Mouse (Mus musculus) CD4-positive, CD25-positive, alpha-beta regulatory T cell, adult 2 months (primary cell): ENCODE measurements around the gene Atat1.

ENCODE experiments used
- DNase-seq: peaks from one replicate; pipeline ENCODE4 v3.0.0-alpha.2; 2012; ENCODE audit warnings: low read depth, low spot score

The Atat1 gene

GRCm38 (mm10) chr17:35873774-35874519 lies 35.9 kb downstream of the Atat1 start:
- DNase-seq = peak; percentile 92

GRCm38 (mm10) chr17:35870884-35871696 lies 38.8 kb downstream of the Atat1 start:
- peak; percentile 80 for DNase-seq

DNA sequence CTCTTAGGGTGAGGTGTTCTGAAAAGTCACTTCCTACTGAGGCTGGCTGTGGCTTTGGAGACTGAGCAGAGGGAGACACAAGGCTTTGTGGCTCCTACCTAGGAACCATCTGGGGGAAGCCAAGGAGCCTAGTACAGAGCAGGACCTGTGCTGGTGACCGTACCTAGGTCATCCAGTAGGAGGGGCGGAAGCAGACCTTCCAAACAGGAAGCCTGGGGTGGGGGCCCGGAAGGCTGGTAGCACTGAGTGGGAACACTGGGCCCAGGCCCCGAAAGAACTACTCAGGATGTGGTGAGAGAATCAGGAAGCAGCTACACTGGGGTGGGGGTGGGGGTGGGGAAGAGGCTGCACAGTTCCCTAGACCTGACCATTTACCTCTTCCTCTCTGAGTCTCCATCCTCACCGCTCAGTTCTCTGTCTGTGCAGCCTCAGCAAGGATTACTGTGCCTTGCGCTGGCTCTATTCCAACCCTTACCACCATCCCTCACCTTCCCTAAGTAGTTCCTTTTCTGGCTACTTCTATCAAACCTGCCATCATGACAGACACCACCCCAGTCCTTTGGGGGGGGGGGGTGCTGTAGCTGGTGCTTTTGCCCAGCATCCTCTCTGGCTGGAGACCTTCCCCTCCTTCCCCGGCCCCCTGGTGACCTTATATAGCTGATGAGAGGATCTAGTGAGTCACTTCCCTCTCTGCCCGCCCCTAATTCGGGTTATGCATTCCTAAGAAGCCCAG lies 39.6 kb downstream of the Atat1 start:
- DNase-seq = peak; percentile 80

DNA sequence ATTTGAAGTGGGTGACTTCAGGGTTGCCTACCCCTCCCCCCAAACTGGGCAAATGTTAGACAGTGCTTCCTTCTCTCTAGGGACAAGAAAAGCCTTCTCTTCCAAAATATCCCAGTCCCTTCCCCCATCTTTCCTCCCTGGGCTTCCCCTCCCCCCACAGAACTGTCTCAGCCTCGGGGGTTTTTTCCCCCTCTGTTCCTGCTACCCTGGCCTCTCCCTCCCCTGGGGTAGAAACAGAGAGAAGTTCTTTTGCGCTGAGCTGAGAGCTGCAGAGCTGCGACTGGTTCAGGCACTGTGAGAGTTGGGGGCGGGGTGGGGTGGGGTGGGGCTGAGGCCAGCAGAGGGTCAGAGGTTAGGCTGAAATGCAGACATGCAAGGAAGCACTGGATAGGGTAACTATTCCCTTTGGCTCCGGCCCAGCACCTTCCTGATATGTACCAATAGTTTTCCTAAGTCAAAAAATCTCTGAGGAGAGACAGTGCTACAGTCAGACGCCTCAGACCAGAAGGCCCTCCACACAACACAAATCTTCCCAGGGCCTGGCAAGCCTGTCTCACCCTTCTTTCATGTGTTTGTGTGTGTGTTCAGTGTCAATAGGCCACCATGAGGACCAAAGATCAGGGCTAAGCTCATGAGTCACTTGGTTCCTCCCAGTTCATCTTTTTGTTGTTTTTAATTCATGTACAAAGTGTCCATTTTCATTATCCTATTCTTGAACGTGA lies 40.4 kb downstream of the Atat1 start:
- DNase-seq = peak; percentile 42

DNA sequence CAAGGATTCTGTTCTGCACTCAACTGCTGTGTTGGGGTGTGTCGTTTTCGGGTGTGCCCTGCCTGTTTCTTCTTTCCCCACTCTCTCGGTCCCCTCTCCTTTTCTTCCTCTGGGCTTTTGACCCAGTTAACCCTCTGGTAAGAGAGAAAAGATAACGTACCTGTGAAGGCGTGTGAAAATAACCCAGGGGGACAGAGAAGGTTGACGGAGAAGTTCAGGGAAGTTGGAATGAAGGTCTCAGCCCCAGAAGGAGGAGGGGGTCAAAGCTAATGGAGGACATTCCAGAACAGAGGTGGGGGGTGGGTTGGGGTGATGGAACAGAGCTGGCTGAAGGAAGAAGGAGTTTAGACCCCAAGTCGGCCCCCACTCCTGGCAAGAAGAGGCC lies 40.9 kb downstream of the Atat1 start:
- DNase-seq = no peak

DNA sequence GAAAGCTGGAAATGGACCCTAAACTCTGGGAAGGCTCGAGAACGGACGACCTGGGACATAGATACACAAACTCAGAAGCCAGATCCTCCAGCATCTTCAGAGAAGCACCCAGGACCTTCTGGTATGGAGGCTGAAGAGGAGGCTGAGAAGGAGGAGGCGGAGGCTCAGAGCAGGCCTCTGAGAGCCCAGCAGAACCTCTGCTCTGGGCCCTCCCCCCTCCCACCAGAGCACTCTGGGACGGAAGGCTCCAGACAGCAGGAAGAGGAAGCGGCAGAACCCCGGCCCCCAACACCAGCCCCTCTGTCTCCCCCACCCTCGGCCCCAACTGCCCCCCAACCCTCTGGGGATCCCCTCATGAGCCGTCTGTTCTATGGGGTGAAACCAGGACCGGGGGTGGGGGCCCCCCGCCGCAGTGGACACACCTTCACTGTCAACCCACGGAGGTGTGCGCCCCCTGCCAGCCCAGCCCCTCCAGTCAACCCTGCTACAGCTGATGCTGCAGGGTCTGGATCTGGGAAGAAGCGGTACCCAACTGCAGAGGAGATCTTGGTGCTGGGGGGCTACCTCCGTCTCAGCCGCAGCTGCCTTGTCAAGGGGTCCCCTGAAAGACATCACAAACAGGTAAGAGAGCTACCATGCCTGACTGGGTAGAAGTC lies 41.6 kb downstream of the Atat1 start:
- peak; percentile 80 for DNase-seq

DNA sequence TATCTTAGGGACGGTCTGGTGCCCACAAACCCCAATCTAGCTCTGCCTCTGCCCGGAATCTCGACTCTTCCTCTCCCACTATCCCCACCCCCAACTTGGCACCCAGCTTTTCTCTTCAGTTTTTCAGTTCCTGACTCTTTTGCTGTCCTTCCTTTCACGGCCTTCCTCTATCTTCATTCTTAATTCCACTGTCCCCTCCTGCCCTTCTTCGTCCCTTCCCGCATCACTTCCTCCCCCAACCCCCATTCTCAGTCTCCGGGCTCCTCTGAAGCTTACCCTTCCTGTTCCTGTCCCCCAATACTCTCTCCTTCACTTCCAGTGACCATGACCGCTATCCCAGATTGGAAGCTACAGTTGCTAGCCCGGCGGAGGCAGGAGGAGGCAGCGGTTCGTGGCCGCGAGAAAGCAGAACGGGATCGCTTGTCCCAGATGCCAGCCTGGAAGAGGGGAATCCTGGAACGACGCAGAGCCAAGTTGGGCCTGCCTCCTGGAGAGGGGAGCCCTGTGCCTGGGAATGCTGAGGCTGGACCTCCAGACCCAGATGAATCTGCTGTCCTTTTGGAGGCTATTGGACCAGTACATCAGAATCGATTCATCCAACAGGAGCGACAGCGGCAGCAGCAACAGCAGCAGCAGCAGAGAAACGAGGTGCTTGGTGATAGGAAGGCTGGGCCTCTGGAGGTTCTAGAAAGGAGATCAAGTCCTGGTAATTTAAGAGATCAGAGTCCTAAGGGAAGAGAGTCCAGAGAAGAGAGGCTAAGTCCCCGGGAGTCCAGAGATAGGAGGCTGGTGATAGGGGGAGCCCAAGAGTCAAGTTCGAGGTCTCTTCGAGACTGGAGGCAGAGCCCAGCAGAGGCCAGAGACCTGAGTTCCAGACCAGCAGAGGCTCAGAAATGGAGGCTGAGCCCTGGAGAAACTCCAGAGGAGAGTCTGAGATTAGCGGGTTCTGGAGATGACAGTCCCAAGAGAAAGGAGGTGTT lies 42.7 kb downstream of the Atat1 start:
- peak; percentile 68 for DNase-seq

DNA sequence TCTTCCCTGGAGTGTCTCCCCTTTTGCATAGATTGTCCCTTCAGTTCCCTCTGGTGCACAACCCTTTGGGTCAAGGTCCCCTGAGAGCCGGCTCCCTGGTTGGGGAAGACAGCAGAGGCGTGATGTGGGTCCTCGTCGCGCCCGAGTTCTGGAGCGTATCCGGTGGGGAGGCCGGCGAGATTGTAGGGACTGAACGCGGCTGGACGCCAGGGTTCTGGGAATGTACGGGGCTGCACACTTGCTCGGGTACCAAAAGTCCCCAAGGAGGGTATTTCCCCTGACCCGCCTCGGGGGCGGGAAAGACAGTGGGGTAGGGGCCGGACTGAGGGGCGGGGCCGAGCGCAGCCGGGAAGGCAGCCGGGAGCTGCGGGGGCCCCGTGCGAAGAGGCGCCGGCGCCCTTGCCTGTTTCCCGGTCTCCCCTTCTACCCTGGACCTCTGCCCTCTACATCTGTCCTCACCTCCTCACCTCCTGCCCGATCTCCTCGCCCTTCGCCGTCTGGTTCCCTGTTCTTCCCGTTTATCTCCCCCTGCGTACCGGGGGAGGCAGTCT lies 43.5 kb downstream of the Atat1 start:
- peak; percentile 70 for DNase-seq

- DNase-seq = peak; percentile 51
Observed at GRCm38 (mm10) chr17:35865481-35866280, 44.2 kb downstream of the Atat1 start, which contains the start of gene Ppp1r18. Gene Ppp1r18 (plus strand): TSS chr17:35865593.

DNA sequence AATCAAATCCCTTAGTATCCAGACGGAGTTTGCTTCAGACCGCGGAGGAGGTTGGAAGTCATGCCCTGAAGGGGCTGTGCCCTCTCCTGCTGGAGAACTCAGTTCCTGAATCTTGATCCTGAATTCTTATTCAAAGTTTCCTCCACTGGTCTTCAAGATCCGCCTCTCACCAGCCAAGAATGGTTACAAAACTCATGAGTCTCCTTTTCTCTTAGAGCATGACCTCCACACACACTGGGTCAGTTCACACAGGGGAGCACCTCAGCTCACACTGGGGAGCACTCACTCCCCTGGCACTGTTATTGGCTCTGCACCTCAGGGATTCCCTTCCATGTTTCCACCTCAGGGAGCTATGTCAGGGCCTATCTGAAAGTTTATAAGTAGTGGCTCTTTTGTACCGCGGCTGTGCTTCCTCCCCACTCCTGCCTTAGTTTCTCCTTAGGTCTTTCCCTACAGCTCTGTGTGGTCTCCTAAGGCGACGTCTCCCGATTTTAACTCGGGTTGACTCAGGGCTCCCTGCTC lies 45.0 kb downstream of the Atat1 start:
- no peak for DNase-seq

DNA sequence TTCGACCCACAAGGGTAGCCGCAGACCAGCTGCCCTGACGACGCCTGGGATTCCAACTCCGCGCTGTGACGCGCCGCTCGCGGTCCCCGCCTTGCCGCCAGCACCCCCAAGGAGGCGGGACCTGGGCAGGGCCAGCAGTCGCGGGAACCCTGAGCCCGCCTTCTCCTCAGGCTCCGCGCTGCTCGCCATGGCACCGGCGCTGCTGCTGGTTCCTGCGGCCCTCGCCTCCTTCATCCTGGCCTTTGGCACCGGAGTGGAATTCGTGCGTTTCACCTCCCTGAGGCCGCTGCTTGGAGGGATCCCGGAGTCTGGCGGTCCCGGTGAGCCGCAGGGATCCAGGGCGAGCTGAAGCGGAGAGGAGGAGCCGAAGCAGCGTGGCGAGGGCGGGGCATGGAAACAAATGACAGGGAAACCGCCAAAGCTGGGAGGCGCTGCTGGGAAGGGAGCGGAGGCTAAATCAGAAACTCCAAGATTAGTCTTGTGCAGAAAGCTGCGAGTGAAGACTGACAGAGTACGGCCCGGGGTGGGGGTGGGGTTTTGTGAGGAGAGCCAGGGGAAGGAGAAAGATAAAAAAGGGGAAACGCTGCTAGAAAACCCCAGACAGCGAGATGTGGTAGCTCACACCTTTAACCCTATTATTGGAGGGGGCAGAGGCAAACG lies 48.5 kb downstream of the Atat1 start, which contains the start of gene Nrm:
Gene Nrm, plus strand, starts transcription at position 121 of the 660 bp plus-strand sequence.
- peak; percentile 90 for DNase-seq

- DNase-seq = no peak
Observed at GRCm38 (mm10) chr17:35860831-35861197, 49.1 kb downstream of the Atat1 start.

GRCm38 (mm10) chr17:35859835-35860234 lies 50.0 kb downstream of the Atat1 start:
- no peak for DNase-seq

DNA sequence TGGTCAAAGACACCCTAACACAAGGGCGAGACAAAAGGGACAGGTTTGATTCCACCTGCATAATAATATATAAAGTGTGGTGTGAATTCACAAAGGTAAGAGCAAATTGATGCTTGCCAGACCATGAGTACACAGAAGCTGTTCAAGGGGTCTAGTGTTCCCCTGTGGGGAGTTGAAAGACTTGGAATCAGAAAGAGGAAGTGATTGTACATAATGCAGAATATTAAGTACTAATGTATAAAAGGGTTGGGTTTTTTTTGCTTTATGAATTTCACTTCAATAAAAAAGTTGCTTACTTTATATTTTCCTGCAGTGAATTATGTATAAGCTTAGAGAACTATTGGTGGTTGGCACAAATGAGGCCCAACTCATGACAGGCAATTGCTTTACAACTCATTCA lies 50.5 kb downstream of the Atat1 start:
- no peak for DNase-seq

GRCm38 (mm10) chr17:35850974-35851373 lies 58.9 kb downstream of the Atat1 start:
- DNase-seq = no peak

DNA sequence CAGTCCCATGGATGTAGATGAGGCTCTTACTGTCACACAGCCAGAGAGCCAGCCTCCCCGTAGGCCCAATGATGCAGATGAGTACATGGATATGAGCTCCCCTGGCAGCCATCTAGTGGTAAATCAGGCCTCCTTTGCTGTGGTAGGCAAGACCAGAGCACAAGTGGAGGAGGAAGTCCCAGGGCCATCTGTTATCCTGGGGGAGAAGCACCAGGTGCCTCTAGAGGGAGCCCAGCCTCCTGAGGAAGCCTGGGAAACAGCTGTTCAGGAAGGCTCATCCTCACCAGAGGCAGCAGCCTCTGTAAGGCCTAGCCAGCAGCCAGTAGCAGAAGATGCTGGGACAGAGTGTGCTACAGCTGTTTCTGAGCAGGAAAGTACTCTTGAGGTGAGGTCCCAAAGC lies 61.8 kb downstream of the Atat1 start:
- peak; percentile 1 for DNase-seq
